Mouse (Mus musculus) embryonic fibroblast, embryonic 13.5 days (primary cell): ENCODE data around the gene Bicral.

Source experiments
- CTCF ChIP-seq: IDR thresholded peaks from 2 replicates; pipeline ENCODE4 v1.5.1; 2011; ENCODE audit warnings: mild to moderate bottlenecking, control low read depth, low read length, moderate library complexity, borderline replicate concordance; ENCODE audit not compliant: insufficient read depth
- POLR2A ChIP-seq: IDR thresholded peaks from 2 replicates; pipeline ENCODE4 v1.6.1; 2011; ENCODE audit warnings: low read depth, mild to moderate bottlenecking, control low read depth, low read length, moderate library complexity

DNA sequence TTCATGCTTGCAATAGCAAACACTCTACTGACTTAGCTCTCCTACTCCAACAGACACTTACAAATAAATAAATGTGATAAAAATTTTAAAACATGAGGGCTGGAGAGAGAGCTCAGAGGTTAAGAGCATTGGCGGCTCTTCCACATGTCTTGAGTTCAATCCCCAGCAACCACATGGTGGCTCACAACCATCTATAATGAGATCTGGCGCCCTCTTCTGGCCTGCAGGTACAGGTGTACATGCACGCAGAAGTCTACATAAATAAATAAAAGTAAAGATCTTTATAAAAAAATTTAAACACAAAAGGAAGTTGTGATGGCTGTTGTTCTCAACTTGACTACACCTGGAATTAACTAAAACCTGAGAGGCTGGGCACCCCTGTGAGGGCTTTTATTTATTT, 17.3 kb upstream of the Bicral start:
- TF ChIP-seq CTCF, result no peak
- no peak for TF ChIP-seq POLR2A
